In genomic region chr5:32751736-32752135, GRCm38 (mm10) we compare ENCODE assay signal across 22 mouse cellular contexts. TPM values are rescaled to one million over a fixed set of nuclear protein-coding genes. Genes with fewer than 3 reads are reported as not detected.
DNase-seq lines count a peak whose midpoint lies in the region; ATAC-seq and TF ChIP-seq lines count a peak whose summit lies in the region.
"Had no signal": no experiment of that assay in that cellular context is flagged by ENCODE, and none has a peak within 500 bp of the region (broad histone marks: within the 10 kb centered on the region; RNA-seq: fewer than 3 reads in every experiment).

No protein-coding gene starts in this region.

- DNase-seq in layer of hippocampus, adult 2 months (ENCODE audit: low spot score in 2 of 2), result peak in 1 of 2 experiments; percentile 20
- DNase-seq in layer of hippocampus, postnatal 10 days (ENCODE audit: low spot score in 2 of 2), result no peak
- no peak for DNase-seq in midbrain, postnatal 0 days (ENCODE audit: low spot score)
- DNase-seq in CH12.LX (ENCODE audit: extremely low read depth) (peak; percentile 57), ES-E14 (ENCODE audit: low read depth, low spot score) (no peak)
- DNase-seq in natural killer cell, adult 2 months (ENCODE audit: low spot score in 2 of 2), result no peak
- no peak for DNase-seq in cerebellum, adult 18-20 months
- DNase-seq: adrenal gland, adult 8-10 months; adrenal gland, postnatal 36 days; cerebellum, adult 11 months; cerebellum, adult 9-10 months; cerebellum, postnatal 25 days; gastrocnemius, postnatal 10 days; heart, adult 18-20 months; heart, postnatal 10 days; heart, postnatal 4 days had no signal

- 46% methylated on average over 2 of the region's 2 CpGs for WGBS in midbrain, postnatal 0 days
- 42% methylated on average over 2 of the region's 2 CpGs for WGBS in midbrain, embryonic 16.5 days

- no peak for TF ChIP-seq RAD21 in CH12.LX (IDR thresholded peaks at IDR 0.05; ENCODE audit: low read depth, low read length)

- no peak for TF ChIP-seq CTCF in layer of hippocampus, adult 2 months (conservative IDR thresholded peaks at IDR 0.05)
- TF ChIP-seq CTCF in midbrain, postnatal 0 days (IDR thresholded peaks at IDR 0.05), result no peak
- no peak for TF ChIP-seq CTCF in CH12.LX (conservative IDR thresholded peaks at IDR 0.05 in 1 of 2, IDR thresholded peaks at IDR 0.05 in 1 of 2; ENCODE audit: low read depth in 2 of 2, low read length in 2 of 2)

- ATAC-seq in midbrain, postnatal 0 days (ENCODE audit: low FRiP score), result no peak
- ATAC-seq in midbrain, embryonic 16.5 days, result no peak
- ATAC-seq: forebrain, embryonic 16.5 days had no signal

- no peak for TF ChIP-seq POLR2A in CH12.LX (IDR thresholded peaks at IDR 0.05; ENCODE audit: low read depth, low read length)

- no peaks in the 10 kb centered on the region for H3K36me3 ChIP-seq in midbrain, postnatal 0 days (ENCODE audit: insufficient read depth, low read length)
- no peaks in the 10 kb centered on the region for H3K36me3 ChIP-seq in midbrain, embryonic 16.5 days (ENCODE audit: control insufficient read depth, insufficient read depth, low read length)
- peaks cover 9 to 39% of the 10 kb centered on the region in 2 experiments for H3K36me3 ChIP-seq in CH12.LX (replicated peaks in 1 of 2; ENCODE audit: control insufficient read depth in 1 of 2, insufficient read depth in 1 of 2, low read length in 1 of 2)
- H3K36me3 ChIP-seq in ES-E14 (ENCODE audit: control insufficient read depth, insufficient read depth, low read length, poor library complexity, severe bottlenecking), result no peaks in the 10 kb centered on the region
- H3K36me3 ChIP-seq: embryonic facial prominence, embryonic 12.5 days; forebrain, embryonic 12.5 days; hindbrain, embryonic 12.5 days had no signal

- H3K9ac ChIP-seq in midbrain, postnatal 0 days (replicated peaks; ENCODE audit: low read length, poor library complexity, severe bottlenecking), result 0 out of 2 replicates have a peak overlapping the region, but pooled peaks have one; percentile 2
- no peak overlapping the region for H3K9ac ChIP-seq in midbrain, embryonic 16.5 days (ENCODE audit: low read depth, low read length)
- H3K9ac ChIP-seq in CH12.LX (ENCODE audit: insufficient read depth, low read depth) (no peak overlapping the region), ES-E14 (ENCODE audit: insufficient read depth, low read depth, low read length, poor library complexity, severe bottlenecking) (no peak overlapping the region)
- H3K9ac ChIP-seq: embryonic facial prominence, embryonic 12.5 days; forebrain, embryonic 12.5 days; hindbrain, embryonic 12.5 days had no signal

- no peaks in the 10 kb centered on the region for H3K27me3 ChIP-seq in midbrain, postnatal 0 days (ENCODE audit: insufficient read depth, low read length)
- no peaks in the 10 kb centered on the region for H3K27me3 ChIP-seq in midbrain, embryonic 16.5 days (ENCODE audit: control insufficient read depth, insufficient read depth, low read depth, low read length)
- H3K27me3 ChIP-seq in CH12.LX (replicated peaks), result no peaks in the 10 kb centered on the region
- H3K27me3 ChIP-seq: embryonic facial prominence, embryonic 12.5 days; forebrain, embryonic 12.5 days; hindbrain, embryonic 12.5 days had no signal

- dilution Hi-C loops in CH12.LX (cut with MboI; ENCODE audit: extremely low pct_ligation_motif_present, extremely low pct_unique_long_range_greater_than_20kb, low sequenced_read_pairs), result no loop called here

- peak overlapping the region; percentile 67 for H3K27ac ChIP-seq in layer of hippocampus, adult 2 months
- H3K27ac ChIP-seq in midbrain, postnatal 0 days (ENCODE audit: low read depth, low read length), result no peak overlapping the region
- H3K27ac ChIP-seq in midbrain, embryonic 16.5 days (ENCODE audit: low read length), result no peak overlapping the region
- H3K27ac ChIP-seq in CH12.LX (ENCODE audit: insufficient read depth, low read depth) (peak overlapping the region; percentile 55), ES-E14 (ENCODE audit: insufficient read depth, low read depth, low read length, poor library complexity, severe bottlenecking) (peak overlapping the region; percentile 30; the same call in 1 of the 2 replicates)
- H3K27ac ChIP-seq: embryonic facial prominence, embryonic 12.5 days; forebrain, embryonic 12.5 days; heart, embryonic 10.5 days; hindbrain, embryonic 12.5 days had no signal

- in situ Hi-C loops in CH12.LX (cut with MboI; ENCODE audit: low pct_ligation_motif_present, low pct_unique_long_range_greater_than_20kb, low sequenced_read_pairs), result no loop called here
- in situ Hi-C loops in ES-E14 (cut with MboI; ENCODE audit: low sequenced_read_pairs in 2 of 2, unreplicated experiment in 2 of 2), result no loop called here

- no peaks in the 10 kb centered on the region for H3K4me1 ChIP-seq in midbrain, postnatal 0 days (ENCODE audit: insufficient read depth, low read length)
- H3K4me1 ChIP-seq in midbrain, embryonic 16.5 days (ENCODE audit: control insufficient read depth, insufficient read depth, low read length), result peaks cover 3% of the 10 kb centered on the region; the same call in 1 of the 2 replicates
- H3K4me1 ChIP-seq in CH12.LX (ENCODE audit: control insufficient read depth in 1 of 2, insufficient read depth in 2 of 2) (peaks cover 28 to 76% of the 10 kb centered on the region in 2 experiments), ES-E14 (ENCODE audit: control insufficient read depth in 2 of 2, insufficient read depth in 2 of 2, low read length in 2 of 2, poor library complexity in 1 of 2) (peaks cover 6 to 10% of the 10 kb centered on the region in 2 experiments; a peak in 2 of 4 replicates)
- H3K4me1 ChIP-seq: hindbrain, embryonic 12.5 days had no signal

- H3K4me2 ChIP-seq in midbrain, postnatal 0 days (ENCODE audit: low read depth, low read length, poor library complexity, severe bottlenecking), result no peak overlapping the region
- no peak overlapping the region for H3K4me2 ChIP-seq in midbrain, embryonic 16.5 days (ENCODE audit: low read length)
- no peak overlapping the region for H3K4me2 ChIP-seq in CH12.LX (ENCODE audit: insufficient read depth, low read depth, poor library complexity, severe bottlenecking)
- H3K4me2 ChIP-seq: embryonic facial prominence, embryonic 12.5 days; forebrain, embryonic 12.5 days; hindbrain, embryonic 12.5 days had no signal

- TF ChIP-seq EP300 in CH12.LX (IDR thresholded peaks at IDR 0.05; ENCODE audit: low read length), result no peak

- H3K4me3 ChIP-seq in layer of hippocampus, adult 2 months, result no peak overlapping the region
- H3K4me3 ChIP-seq in midbrain, postnatal 0 days (ENCODE audit: low read depth, low read length), result no peak overlapping the region
- H3K4me3 ChIP-seq in midbrain, embryonic 16.5 days (ENCODE audit: low read depth, low read length), result no peak overlapping the region
- no peak overlapping the region for H3K4me3 ChIP-seq in CH12.LX (replicated peaks in 1 of 3; ENCODE audit: low read depth in 2 of 3, low read length in 2 of 3, poor library complexity in 1 of 3)
- no peak overlapping the region for H3K4me3 ChIP-seq in ES-E14 (ENCODE audit: insufficient read depth in 1 of 2, low read depth in 1 of 2, low read length in 2 of 2, poor library complexity in 1 of 2, severe bottlenecking in 1 of 2)
- H3K4me3 ChIP-seq: embryonic facial prominence, embryonic 12.5 days; forebrain, embryonic 12.5 days; heart, embryonic 10.5 days; hindbrain, embryonic 12.5 days had no signal

- H3K9me3 ChIP-seq in midbrain, postnatal 0 days (ENCODE audit: low read length), result no peaks in the 10 kb centered on the region
- H3K9me3 ChIP-seq in midbrain, embryonic 16.5 days (replicated peaks; ENCODE audit: control insufficient read depth, low read length, poor library complexity, severe bottlenecking), result no peaks in the 10 kb centered on the region
- peaks cover 3% of the 10 kb centered on the region for H3K9me3 ChIP-seq in CH12.LX (replicated peaks; ENCODE audit: low read length)
- H3K9me3 ChIP-seq in ES-E14 (ENCODE audit: control insufficient read depth, insufficient read depth, low read depth, low read length), result no peaks in the 10 kb centered on the region
- H3K9me3 ChIP-seq: embryonic facial prominence, embryonic 12.5 days; forebrain, embryonic 12.5 days; heart, embryonic 10.5 days; hindbrain, embryonic 12.5 days had no signal

- no peaks in the 10 kb centered on the region; the same call in none of the 2 replicates for H3K79me2 ChIP-seq in CH12.LX (replicated peaks; ENCODE audit: control insufficient read depth, extremely low read depth, insufficient read depth, poor library complexity, severe bottlenecking)

TF ChIP-seq in CH12.LX, 34 proteins besides CTCF, POLR2A, EP300 and RAD21 (continues in another document):
- TF ChIP-seq NELFE (IDR thresholded peaks at IDR 0.05; ENCODE audit: low read depth, low read length), result no peak
- TF ChIP-seq TCF12 (IDR thresholded peaks at IDR 0.05; ENCODE audit: low read depth, low read length), result no peak
- no peak for TF ChIP-seq ETS1 (conservative IDR thresholded peaks at IDR 0.05; ENCODE audit: low read depth, low read length)
- TF ChIP-seq JUN (IDR thresholded peaks at IDR 0.05; ENCODE audit: insufficient read depth, low read depth, low read length), result no peak
- TF ChIP-seq MEF2A (IDR thresholded peaks at IDR 0.05; ENCODE audit: borderline replicate concordance, low read depth, low read length), result no peak
- TF ChIP-seq USF1 (IDR thresholded peaks at IDR 0.05; ENCODE audit: low read depth, low read length), result no peak
- TF ChIP-seq CHD2 (IDR thresholded peaks at IDR 0.05; ENCODE audit: low read length), result no peak
- TF ChIP-seq ZNF384 (IDR thresholded peaks at IDR 0.05; ENCODE audit: low read depth, low read length), result no peak

TF ChIP-seq in ES-E14, 5 proteins besides CTCF, POLR2A, EP300 and RAD21:
- TF ChIP-seq MAFK (IDR thresholded peaks at IDR 0.05; ENCODE audit: insufficient read depth, low read depth, low read length), result no peak
TF ChIP-seq in ES-E14: peak in this region for 0.

RNA-seq across cellular contexts. Expression of gene Pisd, which starts 33.7 kb away (rescaled TPM):
- total RNA-seq in layer of hippocampus, adult 2 months (2021), result 10 to 100 TPM; 61.7 to 67.0 TPM
- 10 to 100 TPM; 52.3 to 55.6 TPM for total RNA-seq in layer of hippocampus, postnatal 10 days (2021)
- total RNA-seq in midbrain, postnatal 0 days (2014; rRNA removed), result 94.5 and 95.7 TPM in 2 replicates
- polyA plus RNA-seq in midbrain, postnatal 0 days (2015; fragmentation: Nextera tagmentation; extraction: Ambion mirVana), result 89.0 and 98.1 TPM in 2 replicates
- polyA plus RNA-seq in midbrain, embryonic 16.5 days (2015; fragmentation: Nextera tagmentation; extraction: Ambion mirVana), result 107 and 109 TPM in 2 replicates
- total RNA-seq in CH12.LX (2012; rRNA removed) (45.2 and 48.5 TPM in 2 replicates), CH12.LX (2014; rRNA removed) (54.4 and 57.1 TPM in 2 replicates), ES-E14 (2012; rRNA removed) (75.4 and 87.5 TPM in 2 replicates)
- 52.1 and 54.8 TPM in 2 replicates for polyA plus RNA-seq in CH12.LX (2012; ENCODE audit: insufficient read length, low read depth)

Comparison
In these comparisons a context has a peak if more than half of its experiments do, and no peak if none do; other contexts are left out.
1. H3K27ac ChIP-seq: peak in layer of hippocampus, adult 2 months (single experiment), CH12.LX (single experiment) and ES-E14 (single experiment); none in midbrain, postnatal 0 days (single experiment) and midbrain, embryonic 16.5 days (single experiment).